8 mouse cellular contexts compared by ENCODE assay signal in the genomic region with DNA sequence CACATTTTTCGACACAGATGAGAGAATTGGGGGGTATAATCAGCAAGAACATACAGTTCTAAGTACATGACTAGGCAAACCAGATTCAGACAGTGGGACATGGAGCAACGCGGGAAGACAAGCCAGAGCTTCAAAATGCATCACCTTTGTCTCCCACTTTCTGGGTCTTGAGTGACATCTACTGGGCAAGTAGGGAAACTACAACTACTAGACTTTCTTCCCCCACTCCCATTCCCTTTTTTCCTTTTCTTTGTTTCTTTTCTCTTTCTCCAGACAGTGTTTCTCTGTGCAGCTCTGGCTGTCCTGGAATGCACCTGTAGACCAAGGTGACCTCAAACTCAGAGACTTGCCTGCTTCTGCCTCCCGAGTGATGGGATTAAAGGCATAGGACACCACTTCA. TPM values are rescaled to one million over a fixed set of nuclear protein-coding genes. Genes with fewer than 3 reads are reported as not detected.
DNase-seq lines count a peak whose midpoint lies in the region; ATAC-seq and TF ChIP-seq lines count a peak whose summit lies in the region.

No protein-coding gene starts in this region.

- ATAC-seq in CD4-positive, CD25-positive, alpha-beta regulatory T cell, adult 4 months, result peak; percentile 86

- WGBS in cerebellum, adult 2 months, result 5% methylated on average over 4 of the region's 4 CpGs
- WGBS in midbrain, embryonic 10.5 days, result 10% methylated on average over 4 of the region's 4 CpGs

- peak; percentile 53 for DNase-seq in gastrocnemius, adult 18-20 months (ENCODE audit: low spot score)
- no peak for DNase-seq in gastrocnemius, postnatal 36 days
- DNase-seq in cerebellum, adult 2 months, result peak; percentile 19 to 53
- peak; percentile 12 to 31 for DNase-seq in frontal cortex, postnatal 36 days (ENCODE audit: low spot score in 2 of 2)
- peak; percentile 37 to 42 for DNase-seq in kidney, postnatal 36 days
- peak; percentile 40 for DNase-seq in midbrain, embryonic 10.5 days (ENCODE audit: low spot score)
- peak; percentile 45 for DNase-seq in thymus, postnatal 25 days

- H3K4me1 ChIP-seq in cerebellum, adult 2 months (ENCODE audit: control insufficient read depth, insufficient read depth, low read length), result no peaks in the 10 kb centered on the region
- no peaks in the 10 kb centered on the region for H3K4me1 ChIP-seq in midbrain, embryonic 10.5 days

- H3K36me3 ChIP-seq in midbrain, embryonic 10.5 days, result no peaks in the 10 kb centered on the region

- H3K9me3 ChIP-seq in midbrain, embryonic 10.5 days (replicated peaks), result no peaks in the 10 kb centered on the region

- intact Hi-C loops in gastrocnemius, postnatal 36 days (cut with DNase I), result loop anchor here (1.0 to 2.0 kb wide), 2 partner anchors 45 to 84 kb away; a partner anchor contains a TSS

- no peak overlapping the region for H3K4me3 ChIP-seq in cerebellum, adult 2 months (replicated peaks; ENCODE audit: insufficient read depth, low read depth, low read length)
- no peak overlapping the region for H3K4me3 ChIP-seq in midbrain, embryonic 10.5 days

- no peaks in the 10 kb centered on the region for H3K27me3 ChIP-seq in cerebellum, adult 2 months (ENCODE audit: control insufficient read depth, insufficient read depth, low read length)
- H3K27me3 ChIP-seq in midbrain, embryonic 10.5 days (ENCODE audit: low read depth, poor library complexity, severe bottlenecking), result no peaks in the 10 kb centered on the region

- no peak for TF ChIP-seq POLR2A in cerebellum, adult 2 months (IDR thresholded peaks at IDR 0.05; ENCODE audit: borderline replicate concordance, insufficient read depth, low read length)

- H3K27ac ChIP-seq in cerebellum, adult 2 months (ENCODE audit: insufficient read depth, low read length), result no peak overlapping the region
- peak overlapping the region; percentile 68; the same call in 1 of the 2 replicates for H3K27ac ChIP-seq in midbrain, embryonic 10.5 days (replicated peaks)

- peak; percentile 79 for TF ChIP-seq CTCF in cerebellum, adult 2 months (IDR thresholded peaks at IDR 0.05; ENCODE audit: borderline replicate concordance, insufficient read depth, low read depth, low read length)

RNA-seq across cellular contexts. Expression of a gene that starts 27.0 kb away (rescaled TPM):
- total RNA-seq in gastrocnemius, adult 18-20 months (2021), result 10 to 100 TPM; 59.8 to 66.3 TPM
- 10 to 100 TPM; 51.7 to 54.1 TPM for total RNA-seq in gastrocnemius, postnatal 36 days (2021)
- 10 to 100 TPM; 29.0 to 29.7 TPM for polyA plus RNA-seq in CD4-positive, CD25-positive, alpha-beta regulatory T cell, adult 4 months (2017; shearing (Covaris generic))
- 25.5 and 26.7 TPM in 2 replicates for polyA plus RNA-seq in cerebellum, adult 2 months (2012; rRNA removed)
- 76.2 and 79.3 TPM in 2 replicates for polyA plus RNA-seq in midbrain, embryonic 10.5 days (2016; fragmentation: Nextera tagmentation; extraction: Ambion mirVana)

RNA-seq across cellular contexts. Expression of a gene that starts 51.5 kb away (rescaled TPM):
- total RNA-seq in gastrocnemius, adult 18-20 months (2021), result 10 to 100 TPM; 29.1 to 29.2 TPM
- 10 to 100 TPM; 22.3 to 27.1 TPM for total RNA-seq in gastrocnemius, postnatal 36 days (2021)
- polyA plus RNA-seq in CD4-positive, CD25-positive, alpha-beta regulatory T cell, adult 4 months (2017; shearing (Covaris generic)), result 1 to 10 TPM; 5.3 to 6.0 TPM
- polyA plus RNA-seq in cerebellum, adult 2 months (2012; rRNA removed), result 9.1 and 9.9 TPM in 2 replicates
- 4.2 and 5.1 TPM in 2 replicates for polyA plus RNA-seq in midbrain, embryonic 10.5 days (2016; fragmentation: Nextera tagmentation; extraction: Ambion mirVana)

Comparison
In these comparisons a context has a peak if more than half of its experiments do, and no peak if none do; other contexts are left out.
1. DNase-seq: peak in gastrocnemius, adult 18-20 months (single experiment), cerebellum, adult 2 months (2 of 2), frontal cortex, postnatal 36 days (2 of 2), kidney, postnatal 36 days (2 of 2), midbrain, embryonic 10.5 days (single experiment) and thymus, postnatal 25 days (single experiment); none in gastrocnemius, postnatal 36 days (0 of 2).